Mouse (Mus musculus) kidney, adult 9 months (tissue): ENCODE data around the gene Gm7861.
"Not testable (repeated sequence)": the region's sequence is repeated elsewhere in the genome, so short reads cannot be mapped to it uniquely, and the experiment has no call there.

Experiments
- DNase-seq: peaks from one replicate; pipeline ENCODE4 v3.0.0; 2022

The Gm7861 gene

GRCm38 (mm10) chr8:21594408-21594807 lies at the start of gene Gm7861:
TSS of gene Gm7861 (minus strand) at chr8:21594508.
- not testable (repeated sequence) for DNase-seq

GRCm38 (mm10) chr8:21617883-21618282 lies 23.6 kb upstream of the Gm7861 start, which contains the start of gene Defa26:
TSS of gene Defa26 (plus strand) at chr8:21618183.
- not testable (repeated sequence) for DNase-seq

- DNase-seq, result not testable (repeated sequence)
Observed at GRCm38 (mm10) chr8:21582706-21583105, 11.6 kb downstream of the Gm7861 start, which contains the start of gene Defa28. TSS of gene Defa28 (plus strand) at chr8:21583006.

GRCm38 (mm10) chr8:21565086-21565485 lies 29.2 kb downstream of the Gm7861 start, which contains the start of gene Defa37:
TSS of gene Defa37 (plus strand) at chr8:21565386.
- not testable (repeated sequence) for DNase-seq
